Mouse (Mus musculus) midbrain, embryonic 11.5 days (tissue): ENCODE measurements at regions not wholly inside any gene's neighbourhood (a gene's known extent, or its start where the extent isn't known, plus 50 kb on each side); places are given as distances from the start of the nearest gene placed in this dataset.

ENCODE experiments used
- ATAC-seq: fragments of 200-750 bp; cut with Nextera tagmentation; 2 replicates; pipeline ENCODE4 v1.8.0; 2017; ENCODE audit warnings: moderate TSS enrichment, moderate library complexity; ENCODE audit not compliant: low FRiP score
- DNase-seq: peaks from one replicate; pipeline ENCODE4 v3.0.0; 2015; ENCODE audit warnings: low spot score; ENCODE audit errors: missing footprints
- H3K27ac ChIP-seq: fragments of 300-500 bp; sonication (generic); 2 replicates; pipeline ENCODE4 v1.5.1; 2014; ENCODE audit warnings: low read depth, low read length
- H3K27me3 ChIP-seq: fragments of 300-500 bp; sonication (generic); 2 replicates; pipeline ENCODE4 v1.6.1; 2014; ENCODE audit warnings: mild to moderate bottlenecking, low read length, moderate library complexity, mixed read lengths; ENCODE audit not compliant: control insufficient read depth, insufficient read depth
- H3K36me3 ChIP-seq: fragments of 300-500 bp; sonication (generic); 2 replicates; pipeline ENCODE4 v1.6.1; 2014; ENCODE audit warnings: mild to moderate bottlenecking, low read length, moderate library complexity, mixed read lengths; ENCODE audit not compliant: control insufficient read depth, insufficient read depth
- H3K4me1 ChIP-seq: fragments of 300-500 bp; sonication (generic); 2 replicates; pipeline ENCODE4 v1.6.1; 2014; ENCODE audit warnings: low read length; ENCODE audit not compliant: control insufficient read depth, insufficient read depth
- H3K4me2 ChIP-seq: fragments of 300-500 bp; sonication (generic); 2 replicates; pipeline ENCODE4 v1.6.1; 2014; ENCODE audit warnings: mild to moderate bottlenecking, moderate library complexity
- H3K4me3 ChIP-seq: fragments of 300-500 bp; sonication (generic); 2 replicates; pipeline ENCODE4 v1.5.1; 2014; ENCODE audit warnings: low read depth, low read length
- H3K9ac ChIP-seq: fragments of 300-500 bp; sonication (generic); 2 replicates; pipeline ENCODE4 v1.6.1; 2014; ENCODE audit warnings: low read length
- H3K9me3 ChIP-seq: fragments of 300-500 bp; sonication (generic); 2 replicates; pipeline ENCODE4 v1.6.1; 2016; ENCODE audit warnings: low read length; ENCODE audit not compliant: control insufficient read depth
- WGBS: fragments of 180-500 bp; shearing (Covaris S2); extraction: QIAGEN DNeasy Blood & Tissue Kit; methylation state at CpG from one replicate; pipeline ENCODE4 v1.1.7; 2014; 5-methylcytosine and 5-hydroxymethylcytosine counted together

DNA sequence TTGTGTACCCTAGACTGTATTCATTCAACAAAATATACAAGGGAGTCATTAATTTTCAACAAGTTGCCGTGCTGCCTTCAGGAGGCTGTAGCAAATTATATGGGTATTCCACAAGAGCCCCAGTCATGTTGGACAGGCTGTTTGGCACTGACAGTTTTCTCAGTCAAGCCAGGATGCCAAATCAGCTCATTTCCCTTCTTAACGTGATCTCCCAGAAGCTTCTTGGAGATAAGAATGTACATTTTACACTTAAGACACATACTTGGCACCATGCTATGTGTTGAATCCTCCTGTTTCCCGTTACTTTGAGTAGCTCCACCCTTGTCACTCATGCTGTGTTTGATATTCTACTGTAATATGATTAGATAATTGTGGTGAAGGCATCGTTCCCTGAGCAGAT lies 464.5 kb downstream of the Nuf2 start:
- peak; percentile 8 for DNase-seq
- H3K36me3 ChIP-seq, result no peaks in the 10 kb centered on the region
- no peaks in the 10 kb centered on the region for H3K27me3 ChIP-seq
- H3K4me2 ChIP-seq, result no peak overlapping the region
- H3K4me3 ChIP-seq, result no peak overlapping the region
- ATAC-seq, result no peak
- H3K9ac ChIP-seq, result no peak overlapping the region
- no peaks in the 10 kb centered on the region for H3K4me1 ChIP-seq
- H3K27ac ChIP-seq, result no peak overlapping the region
- no peaks in the 10 kb centered on the region for H3K9me3 ChIP-seq
- WGBS, result 78% methylated on average over 4 of the region's 4 CpGs

DNA sequence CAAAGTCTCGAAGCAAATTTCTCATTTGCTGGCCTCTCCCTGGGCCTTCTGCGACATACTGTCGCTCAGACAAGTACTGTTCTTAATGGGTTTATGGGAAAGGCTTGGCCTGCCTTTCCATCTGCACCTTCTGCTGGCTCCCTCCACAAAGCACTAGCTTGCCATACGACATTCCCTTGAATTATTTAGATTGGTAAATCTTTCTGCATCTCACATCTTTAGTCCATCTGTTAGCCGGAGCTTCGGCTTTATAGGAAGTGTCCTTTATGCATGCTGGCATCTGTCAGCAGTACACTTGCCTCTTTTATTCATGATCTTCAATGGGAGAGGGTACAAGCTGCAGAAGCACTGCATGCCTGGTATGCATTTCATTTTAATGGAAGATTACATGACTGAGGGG lies 470.6 kb downstream of the Nuf2 start:
- DNase-seq (peak; percentile 4), ATAC-seq (no peak)
- Histone ChIP-seq H3K4me3 (no peak overlapping the region), H3K9me3 (no peaks in the 10 kb centered on the region), H3K27ac (no peak overlapping the region), H3K9ac (no peak overlapping the region), H3K36me3 (no peaks in the 10 kb centered on the region), H3K4me2 (no peak overlapping the region), H3K4me1 (no peaks in the 10 kb centered on the region), H3K27me3 (no peaks in the 10 kb centered on the region)
- 82% methylated on average over 6 of the region's 6 CpGs for WGBS

DNA sequence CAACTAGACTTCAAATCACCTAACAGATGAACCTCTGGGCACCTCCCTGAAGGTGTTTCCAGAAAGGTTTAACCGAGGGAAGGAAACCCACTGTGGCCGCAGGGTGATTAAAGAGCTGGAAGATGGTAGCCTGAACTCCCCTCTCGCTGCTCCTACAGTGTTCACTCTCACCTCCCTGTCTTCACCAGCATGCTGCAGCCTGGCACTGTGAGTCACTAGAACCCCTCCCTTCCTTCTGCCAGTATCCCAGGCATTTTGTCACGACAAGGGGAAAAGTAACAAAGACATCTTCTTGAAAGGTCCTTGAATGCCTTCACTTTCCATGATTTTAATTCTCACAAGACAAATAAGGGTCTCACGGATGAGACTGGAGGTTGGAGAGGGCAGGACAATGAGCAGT lies 471.1 kb downstream of the Nuf2 start:
- H3K4me1 ChIP-seq, result no peaks in the 10 kb centered on the region
- H3K27me3 ChIP-seq, result no peaks in the 10 kb centered on the region
- ATAC-seq (no peak), DNase-seq (no peak)
- no peaks in the 10 kb centered on the region for H3K9me3 ChIP-seq
- no peak overlapping the region for H3K4me2 ChIP-seq
- H3K4me3 ChIP-seq, result no peak overlapping the region
- WGBS, result 77% methylated on average over 5 of the region's 5 CpGs
- no peak overlapping the region for H3K9ac ChIP-seq
- no peak overlapping the region for H3K27ac ChIP-seq
- no peaks in the 10 kb centered on the region for H3K36me3 ChIP-seq

DNA sequence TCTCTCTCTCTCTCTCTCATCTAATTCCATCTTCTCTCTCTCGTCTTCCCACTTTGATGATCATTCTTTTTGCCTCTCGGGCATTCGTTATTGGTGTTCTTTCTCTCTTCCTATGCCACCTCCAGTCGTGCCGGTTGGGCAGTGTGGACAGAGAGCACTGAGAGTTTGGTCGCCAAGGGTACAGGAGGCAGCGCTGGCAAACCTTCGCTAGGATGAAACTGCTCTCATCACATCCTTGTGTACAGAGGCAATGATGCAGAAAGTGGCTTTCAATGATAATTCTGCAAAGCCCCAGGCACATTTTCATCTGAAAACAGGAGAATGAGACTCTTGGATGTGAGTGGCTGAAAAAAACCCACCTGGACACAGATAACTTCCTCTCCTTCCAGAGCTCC lies 479.4 kb downstream of the Nuf2 start:
- Histone ChIP-seq H3K4me1 (no peaks in the 10 kb centered on the region; the same call in 1 of the 2 replicates), H3K36me3 (no peaks in the 10 kb centered on the region), H3K9me3 (no peaks in the 10 kb centered on the region), H3K27me3 (no peaks in the 10 kb centered on the region), H3K27ac (no peak overlapping the region), H3K9ac (no peak overlapping the region), H3K4me2 (no peak overlapping the region; the same call in 1 of the 2 replicates), H3K4me3 (no peak overlapping the region)
- peak; percentile 86 for DNase-seq
- ATAC-seq, result peak; percentile 72
- WGBS, result 64% methylated on average over 8 of the region's 8 CpGs

DNA sequence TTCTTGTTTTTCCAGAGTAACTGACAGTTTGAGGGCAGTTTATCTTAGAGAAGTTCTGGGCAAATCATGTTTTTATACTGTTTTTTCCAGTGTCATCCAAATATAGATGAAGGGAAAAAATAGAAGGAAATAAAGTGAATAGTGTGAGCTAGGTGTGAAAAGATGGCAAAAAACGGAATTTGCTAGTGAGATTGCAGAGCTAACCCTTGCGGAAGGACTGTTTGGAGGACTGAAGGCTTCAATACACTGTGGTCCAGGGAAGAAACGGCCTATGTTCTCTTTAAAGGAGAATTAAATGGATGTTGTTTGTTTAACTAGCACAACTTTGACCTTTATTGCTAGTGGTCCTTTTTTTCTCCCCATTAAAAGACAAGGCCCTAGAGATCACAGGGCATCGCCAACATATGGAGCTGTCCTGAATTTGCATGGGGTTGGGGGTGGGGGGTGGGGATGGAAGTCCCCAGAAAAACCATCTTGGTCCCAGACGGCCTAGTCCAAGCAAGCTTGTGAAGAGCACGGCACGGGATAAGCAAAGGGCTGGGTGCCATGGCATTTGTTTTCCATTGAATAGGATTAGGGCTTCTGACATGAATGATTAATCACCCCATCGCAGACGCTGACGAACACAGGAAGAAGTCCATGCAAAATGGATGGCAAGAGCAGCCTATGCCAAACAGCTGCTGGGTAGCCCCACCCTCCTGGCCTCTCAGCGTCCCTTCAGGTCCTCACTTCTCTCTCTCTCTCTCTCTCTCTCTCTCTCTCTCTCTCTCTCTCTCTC lies 480.0 kb downstream of the Nuf2 start:
- peak; percentile 96 for ATAC-seq

DNA sequence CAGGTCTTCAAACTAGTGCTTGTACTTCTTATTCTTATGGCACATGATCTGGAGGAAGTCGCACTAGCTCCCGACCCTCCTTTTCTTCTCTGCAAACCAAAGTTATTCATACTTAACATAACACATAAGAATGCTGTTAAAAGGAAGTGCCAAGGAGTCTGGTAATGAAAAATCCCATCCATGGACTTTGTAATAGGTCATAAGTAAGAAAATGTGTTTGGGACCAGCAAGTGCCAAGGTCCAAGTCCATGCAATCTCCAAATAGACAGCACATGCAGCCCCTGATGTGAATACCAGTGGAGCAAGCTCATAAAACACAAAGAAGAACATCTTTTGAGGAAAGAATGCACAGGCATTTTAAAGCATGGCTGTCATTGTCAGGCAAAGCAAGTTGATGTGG lies 481.4 kb downstream of the Nuf2 start:
- no peak for DNase-seq
- Histone ChIP-seq H3K4me2 (no peak overlapping the region), H3K36me3 (no peaks in the 10 kb centered on the region), H3K27me3 (no peaks in the 10 kb centered on the region), H3K4me1 (no peaks in the 10 kb centered on the region; the same call in 1 of the 2 replicates), H3K9me3 (no peaks in the 10 kb centered on the region), H3K9ac (no peak overlapping the region), H3K27ac (no peak overlapping the region), H3K4me3 (no peak overlapping the region)
- ATAC-seq, result no peak
- WGBS, result 100% methylated on average over 2 of the region's 2 CpGs

More for the DNA sequence above, 480.0 kb downstream of the Nuf2 start:
- Histone ChIP-seq H3K27ac (no peak overlapping the region), H3K9me3 (no peaks in the 10 kb centered on the region), H3K4me2 (peak overlapping the region; percentile 19; the same call in 1 of the 2 replicates), H3K27me3 (no peaks in the 10 kb centered on the region), H3K4me3 (no peak overlapping the region), H3K9ac (no peak overlapping the region), H3K36me3 (no peaks in the 10 kb centered on the region), H3K4me1 (no peaks in the 10 kb centered on the region; the same call in 1 of the 2 replicates)
- 25% methylated on average over 11 of the region's 11 CpGs for WGBS
- peak; percentile 88 for DNase-seq

DNA sequence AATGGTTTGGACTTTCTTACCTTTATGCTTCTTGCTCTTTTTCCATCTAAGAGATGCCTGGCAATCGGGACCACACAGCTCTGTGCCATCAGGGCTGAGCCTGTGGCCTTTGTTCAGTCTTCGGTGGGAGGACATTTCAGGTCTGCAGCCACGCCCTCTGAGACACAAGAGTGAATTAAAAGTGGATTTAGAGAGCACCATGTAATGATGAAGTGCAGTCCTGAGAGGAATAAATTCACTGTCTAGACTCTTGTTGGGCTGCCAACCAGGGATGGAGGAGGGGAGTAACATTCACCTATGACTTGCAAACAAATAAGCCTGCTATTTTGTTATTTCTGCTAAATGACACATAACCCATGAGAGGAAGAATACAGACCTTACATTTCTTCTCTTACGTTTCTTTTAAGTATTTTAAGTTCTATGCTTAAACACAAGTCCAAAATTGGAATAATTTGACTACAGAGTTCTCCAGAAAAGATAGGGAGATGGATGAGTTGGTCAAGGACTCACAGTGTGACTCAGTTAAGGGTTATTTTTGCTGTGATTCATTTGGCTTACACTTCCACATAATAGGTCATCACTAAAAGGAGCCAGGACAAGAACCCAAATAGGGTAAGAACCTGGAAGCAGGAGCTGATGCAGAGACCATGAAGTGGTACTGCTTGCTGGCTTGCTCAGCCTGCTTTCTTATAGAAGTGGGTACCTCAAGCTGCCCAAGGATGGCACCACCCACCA lies 484.3 kb downstream of the Nuf2 start:
- Histone ChIP-seq H3K27me3 (no peaks in the 10 kb centered on the region), H3K4me2 (no peak overlapping the region), H3K36me3 (no peaks in the 10 kb centered on the region), H3K9ac (no peak overlapping the region), H3K27ac (no peak overlapping the region), H3K4me1 (no peaks in the 10 kb centered on the region; the same call in 1 of the 2 replicates), H3K4me3 (no peak overlapping the region), H3K9me3 (no peaks in the 10 kb centered on the region)
- ATAC-seq (no peak), DNase-seq (peak; percentile 62)
- WGBS, result 67% methylated on average over 4 of the region's 4 CpGs

DNA sequence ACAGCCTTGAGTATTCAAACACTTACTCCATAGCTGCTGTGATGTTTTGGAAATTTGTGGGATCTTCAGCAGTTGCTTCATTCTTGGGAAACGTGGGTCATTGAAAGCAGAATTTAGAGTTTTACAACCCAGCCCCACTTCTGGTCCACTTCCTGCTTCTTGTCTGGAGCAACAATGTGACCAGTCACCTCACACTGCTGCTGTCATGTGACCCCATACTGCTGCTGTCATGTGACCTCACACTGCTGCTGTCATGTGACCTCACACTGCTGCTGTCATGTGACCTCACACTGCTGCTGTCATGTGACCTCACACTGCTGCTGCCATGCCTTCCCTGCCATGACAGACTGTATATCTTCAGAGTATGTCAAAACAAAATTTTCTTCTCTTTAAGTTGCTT lies 497.7 kb downstream of the Nuf2 start:
- Histone ChIP-seq H3K4me1 (no peaks in the 10 kb centered on the region), H3K36me3 (no peaks in the 10 kb centered on the region), H3K4me2 (no peak overlapping the region), H3K9me3 (no peaks in the 10 kb centered on the region), H3K27ac (no peak overlapping the region), H3K27me3 (no peaks in the 10 kb centered on the region), H3K9ac (no peak overlapping the region), H3K4me3 (no peak overlapping the region)
- ATAC-seq (no peak), DNase-seq (peak; percentile 33)
- WGBS, result 88% methylated on average over 1 of the region's 1 CpGs

DNA sequence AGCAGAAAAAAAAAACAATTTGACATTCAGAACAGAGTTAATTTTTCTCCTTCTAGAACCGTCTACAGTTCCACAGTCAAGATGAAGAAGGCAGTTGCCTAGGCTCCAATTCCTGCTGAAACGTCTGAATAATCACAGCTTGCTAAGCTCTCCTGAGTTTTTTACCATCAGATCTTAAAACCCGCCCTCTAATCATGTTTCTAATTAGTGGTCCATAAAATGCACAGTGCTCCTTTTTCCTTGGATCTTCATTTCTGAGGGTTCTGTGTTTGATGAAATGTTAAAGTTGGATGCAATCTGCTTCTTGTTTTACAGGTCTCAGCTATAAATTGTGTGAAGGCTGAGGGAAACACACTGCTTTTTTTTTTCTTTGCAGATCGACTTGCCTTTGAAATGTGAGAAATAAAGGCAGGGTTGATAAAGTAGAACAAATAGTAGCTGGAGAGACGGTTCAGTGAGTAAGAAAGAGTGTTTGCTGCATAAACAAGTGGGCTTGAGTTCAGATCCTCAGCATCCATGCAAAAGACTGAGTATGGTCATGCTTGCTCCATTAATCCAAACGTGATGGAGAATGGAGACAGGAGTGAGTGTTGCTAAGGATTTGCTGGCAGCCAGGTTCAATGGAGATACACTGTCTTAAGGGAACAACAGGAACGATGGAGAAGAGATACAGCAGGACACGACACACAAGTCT lies 499.3 kb downstream of the Nuf2 start:
- 68% methylated on average over 8 of the region's 8 CpGs for WGBS
- Histone ChIP-seq H3K4me3 (no peak overlapping the region), H3K9me3 (no peaks in the 10 kb centered on the region), H3K36me3 (no peaks in the 10 kb centered on the region), H3K9ac (no peak overlapping the region), H3K4me1 (no peaks in the 10 kb centered on the region), H3K27ac (no peak overlapping the region), H3K27me3 (no peaks in the 10 kb centered on the region), H3K4me2 (no peak overlapping the region)
- ATAC-seq (no peak), DNase-seq (peak; percentile 62)
